Mouse (Mus musculus): ENCODE measurements around the gene Slc6a6. TPM values are rescaled to one million over a fixed set of nuclear protein-coding genes. Genes with fewer than 3 reads are reported as not detected.
A peak's percentile ranks its signal among the peaks of the same experiment; 100 is the strongest.

Slc6a6 gene
- polyA plus RNA-seq (2015; fragmentation: Nextera tagmentation; extraction: Ambion mirVana), result 59.1 and 74.8 TPM in 2 replicates

DNA sequence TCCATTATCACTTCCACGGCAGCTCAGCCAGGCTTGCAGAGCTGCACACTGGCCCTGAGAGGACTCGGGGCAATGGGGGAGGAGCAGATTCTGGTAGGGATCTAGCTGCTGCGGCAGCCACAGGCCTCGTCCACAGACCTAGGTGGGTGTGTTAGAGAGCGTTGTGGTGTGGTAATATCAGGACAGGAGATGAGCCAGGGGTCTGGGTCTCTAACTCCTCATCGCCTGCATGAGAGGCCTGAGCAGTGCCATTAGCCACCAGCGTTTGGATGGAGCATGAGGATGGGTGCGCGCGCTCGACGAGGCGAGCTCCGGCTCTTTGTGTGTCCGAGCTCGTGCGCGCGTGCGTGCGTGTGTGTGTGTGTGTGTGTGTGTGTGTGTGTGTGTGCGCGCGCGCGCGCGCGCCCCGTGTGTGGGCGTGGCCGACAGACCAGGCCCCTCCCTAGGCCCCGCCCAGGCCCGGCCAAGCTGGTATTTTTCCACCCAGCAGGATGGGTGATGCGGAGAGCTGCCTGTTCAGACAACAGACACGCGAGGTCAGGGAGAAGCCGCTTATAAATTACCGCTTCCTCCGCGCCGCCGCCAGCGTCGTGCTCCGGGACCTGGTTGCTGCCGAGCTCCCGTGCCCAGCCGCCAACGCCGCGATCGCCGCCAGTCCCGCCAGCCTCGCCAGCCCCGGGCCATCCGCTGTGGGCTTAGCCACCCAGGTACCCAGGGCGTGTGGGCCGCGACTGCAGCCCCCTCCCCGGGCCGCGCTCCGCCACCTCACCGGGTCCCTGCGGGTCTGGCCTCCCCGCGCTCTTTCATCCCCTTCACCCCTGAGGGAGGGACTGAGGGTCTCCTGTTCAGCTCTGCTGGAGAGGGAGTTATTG lies at the start of gene Slc6a6:
Slc6a6 (plus strand) TSS at position 452 of the 872 bp plus-strand sequence.
- peak; percentile 83 for ATAC-seq (replicated peaks; ENCODE audit: extremely low read depth, insufficient read depth, low FRiP score)
- WGBS, result under 1% methylated on average over 68 of the region's 69 CpGs

DNA sequence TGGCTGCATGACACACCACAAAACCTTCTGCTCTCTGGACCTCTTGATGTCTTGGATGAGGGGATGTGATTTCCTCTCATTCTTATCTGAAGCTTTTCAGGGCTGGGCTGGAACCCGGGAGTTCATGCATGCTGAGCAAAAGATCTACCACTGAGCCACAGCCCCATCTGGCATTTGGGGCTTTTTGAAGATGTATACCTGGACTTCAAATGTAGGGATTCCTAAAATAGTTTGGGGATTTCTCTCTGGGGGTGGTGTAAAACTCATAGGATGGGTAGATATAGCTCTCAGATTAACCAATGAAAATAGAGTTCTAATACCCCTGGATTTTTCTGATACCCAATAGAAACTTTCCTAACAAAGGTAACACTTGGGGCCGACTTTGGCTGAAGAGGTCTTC lies 49.4 kb upstream of the Slc6a6 start:
- Histone ChIP-seq H3K27me3 (ENCODE audit: control insufficient read depth, insufficient read depth, low read length) (no peaks in the 10 kb centered on the region), H3K27ac (ENCODE audit: low read length) (no peak overlapping the region), H3K9me3 (replicated peaks; ENCODE audit: control insufficient read depth, low read length) (peaks cover 4% of the 10 kb centered on the region), H3K4me1 (ENCODE audit: control insufficient read depth, insufficient read depth, low read length) (no peaks in the 10 kb centered on the region), H3K4me2 (ENCODE audit: low read depth, low read length) (no peak overlapping the region), H3K4me3 (ENCODE audit: low read length) (no peak overlapping the region), H3K36me3 (ENCODE audit: control insufficient read depth, insufficient read depth) (no peaks in the 10 kb centered on the region), H3K9ac (ENCODE audit: low read length) (no peak overlapping the region)
- no peak for ATAC-seq (replicated peaks; ENCODE audit: extremely low read depth, insufficient read depth, low FRiP score)
- 46% methylated on average over 2 of the region's 2 CpGs for WGBS

More for the DNA sequence above, at the start of gene Slc6a6:
- Histone ChIP-seq H3K27me3 (ENCODE audit: control insufficient read depth, insufficient read depth, low read length) (no peaks in the 10 kb centered on the region), H3K4me2 (ENCODE audit: low read depth, low read length) (peak within 1 kb of the TSS; percentile 87), H3K4me3 (ENCODE audit: low read length) (peak within 1 kb of the TSS; percentile 71), H3K36me3 (ENCODE audit: control insufficient read depth, insufficient read depth) (no peaks in the 10 kb centered on the region), H3K4me1 (ENCODE audit: control insufficient read depth, insufficient read depth, low read length) (peaks cover 42% of the 10 kb centered on the region), H3K27ac (ENCODE audit: low read length) (peak within 1 kb of the TSS; percentile 86), H3K9ac (ENCODE audit: low read length) (peak within 1 kb of the TSS; percentile 86), H3K9me3 (replicated peaks; ENCODE audit: control insufficient read depth, low read length) (no peaks in the 10 kb centered on the region)

DNA sequence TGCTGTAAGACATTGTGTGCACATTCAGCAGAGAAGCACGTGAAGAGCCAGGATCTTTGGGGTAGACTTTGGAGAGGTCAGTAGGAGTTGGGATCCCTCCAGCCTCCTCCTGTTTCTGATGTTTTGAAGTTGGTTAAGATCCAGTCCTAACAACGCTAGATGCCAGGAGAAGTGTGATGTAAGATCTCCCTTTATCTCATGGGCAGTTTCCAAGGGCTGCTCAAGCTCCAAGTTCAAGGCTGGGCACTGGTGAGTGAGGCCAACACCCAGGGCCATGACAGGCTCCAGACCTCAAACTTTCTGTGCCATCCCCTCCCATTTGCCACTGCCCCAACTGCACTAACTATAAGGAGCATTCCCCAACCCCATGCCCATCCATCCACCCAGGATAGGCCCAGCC lies 49.0 kb upstream of the Slc6a6 start:
- 57% methylated on average over 2 of the region's 2 CpGs for WGBS
- Histone ChIP-seq H3K4me1 (ENCODE audit: control insufficient read depth, insufficient read depth, low read length) (no peaks in the 10 kb centered on the region), H3K9me3 (replicated peaks; ENCODE audit: control insufficient read depth, low read length) (peaks cover 4% of the 10 kb centered on the region), H3K27me3 (ENCODE audit: control insufficient read depth, insufficient read depth, low read length) (no peaks in the 10 kb centered on the region), H3K4me2 (ENCODE audit: low read depth, low read length) (no peak overlapping the region), H3K27ac (ENCODE audit: low read length) (no peak overlapping the region), H3K4me3 (ENCODE audit: low read length) (no peak overlapping the region), H3K36me3 (ENCODE audit: control insufficient read depth, insufficient read depth) (no peaks in the 10 kb centered on the region), H3K9ac (ENCODE audit: low read length) (no peak overlapping the region)
- no peak for ATAC-seq (replicated peaks; ENCODE audit: extremely low read depth, insufficient read depth, low FRiP score)

DNA sequence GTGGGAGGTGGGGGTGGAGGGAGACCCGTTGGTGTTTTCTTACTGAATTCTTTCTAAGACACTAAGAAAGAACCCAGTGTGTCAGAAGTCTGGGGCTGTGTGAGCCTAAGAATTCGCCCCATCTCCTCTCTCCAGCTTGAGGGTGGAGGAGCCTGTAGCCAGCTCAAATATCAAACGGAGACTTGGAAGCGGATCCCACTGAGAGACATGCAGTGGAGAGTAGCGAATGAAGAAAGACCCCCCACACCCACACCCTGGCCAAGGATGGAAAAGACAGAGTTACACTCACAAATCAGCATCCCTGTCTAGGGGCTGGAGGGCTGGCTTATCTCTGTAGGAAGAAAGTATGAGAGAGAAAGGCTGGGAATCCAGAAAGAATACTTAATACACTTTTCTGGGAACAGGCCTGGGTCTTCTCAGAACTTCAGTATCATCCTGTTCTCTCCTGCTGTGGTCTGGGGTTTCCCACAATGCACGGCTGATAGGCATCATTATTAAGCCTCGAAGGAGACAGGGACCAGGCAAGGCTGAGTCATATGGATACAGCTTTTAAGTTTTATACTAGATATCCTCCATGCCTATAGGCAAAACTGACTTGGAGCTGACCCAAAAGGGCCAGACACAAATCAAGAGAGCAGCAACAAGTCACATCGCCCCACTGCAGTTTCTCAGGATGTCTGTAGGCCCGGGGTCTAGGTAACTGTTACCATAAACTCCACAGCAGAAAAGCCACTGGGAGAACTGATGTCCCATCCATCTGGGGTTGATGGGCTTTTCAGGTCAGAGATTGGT lies 45.5 kb upstream of the Slc6a6 start:
- Histone ChIP-seq H3K27ac (ENCODE audit: low read length) (no peak overlapping the region), H3K4me1 (ENCODE audit: control insufficient read depth, insufficient read depth, low read length) (no peaks in the 10 kb centered on the region), H3K27me3 (ENCODE audit: control insufficient read depth, insufficient read depth, low read length) (no peaks in the 10 kb centered on the region), H3K4me2 (ENCODE audit: low read depth, low read length) (no peak overlapping the region), H3K9ac (ENCODE audit: low read length) (no peak overlapping the region), H3K9me3 (replicated peaks; ENCODE audit: control insufficient read depth, low read length) (no peaks in the 10 kb centered on the region), H3K4me3 (ENCODE audit: low read length) (no peak overlapping the region), H3K36me3 (ENCODE audit: control insufficient read depth, insufficient read depth) (no peaks in the 10 kb centered on the region)
- WGBS, result 41% methylated on average over 9 of the region's 9 CpGs
- ATAC-seq (replicated peaks; ENCODE audit: extremely low read depth, insufficient read depth, low FRiP score), result no peak

DNA sequence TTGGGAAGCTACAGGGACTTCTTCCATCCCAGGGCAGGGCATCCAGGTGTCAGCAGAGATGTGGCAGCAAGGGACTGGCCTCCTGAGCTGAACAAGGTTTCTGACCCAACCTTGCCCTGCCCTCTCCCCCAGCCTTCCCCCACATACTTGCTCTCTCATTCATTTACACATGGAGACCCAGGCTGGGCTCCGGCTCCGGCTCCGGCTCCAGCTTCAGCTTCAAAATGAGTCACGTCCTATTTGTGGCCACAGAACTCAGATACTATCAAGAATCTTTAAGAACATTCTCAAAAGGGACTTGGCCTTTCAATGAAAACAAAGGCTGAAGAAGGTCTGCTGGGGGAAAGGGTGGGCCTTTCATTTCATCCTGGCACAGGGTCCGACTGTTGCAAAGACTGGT lies 40.8 kb upstream of the Slc6a6 start:
- no peak overlapping the region for H3K4me2 ChIP-seq (ENCODE audit: low read depth, low read length)
- no peak for ATAC-seq (replicated peaks; ENCODE audit: extremely low read depth, insufficient read depth, low FRiP score)
- no peak overlapping the region for H3K27ac ChIP-seq (ENCODE audit: low read length)
- H3K9me3 ChIP-seq (replicated peaks; ENCODE audit: control insufficient read depth, low read length), result 0 out of 2 replicates have a peak, but pooled peaks cover 2% of the 10 kb centered on the region
- H3K9ac ChIP-seq (ENCODE audit: low read length), result no peak overlapping the region
- peaks cover 3% of the 10 kb centered on the region; the same call in 1 of the 2 replicates for H3K4me1 ChIP-seq (ENCODE audit: control insufficient read depth, insufficient read depth, low read length)
- H3K36me3 ChIP-seq (ENCODE audit: control insufficient read depth, insufficient read depth), result no peaks in the 10 kb centered on the region
- H3K27me3 ChIP-seq (ENCODE audit: control insufficient read depth, insufficient read depth, low read length), result peaks cover 2% of the 10 kb centered on the region; the same call in 1 of the 2 replicates
- no peak overlapping the region for H3K4me3 ChIP-seq (ENCODE audit: low read length)
- 45% methylated on average over 5 of the region's 5 CpGs for WGBS

DNA sequence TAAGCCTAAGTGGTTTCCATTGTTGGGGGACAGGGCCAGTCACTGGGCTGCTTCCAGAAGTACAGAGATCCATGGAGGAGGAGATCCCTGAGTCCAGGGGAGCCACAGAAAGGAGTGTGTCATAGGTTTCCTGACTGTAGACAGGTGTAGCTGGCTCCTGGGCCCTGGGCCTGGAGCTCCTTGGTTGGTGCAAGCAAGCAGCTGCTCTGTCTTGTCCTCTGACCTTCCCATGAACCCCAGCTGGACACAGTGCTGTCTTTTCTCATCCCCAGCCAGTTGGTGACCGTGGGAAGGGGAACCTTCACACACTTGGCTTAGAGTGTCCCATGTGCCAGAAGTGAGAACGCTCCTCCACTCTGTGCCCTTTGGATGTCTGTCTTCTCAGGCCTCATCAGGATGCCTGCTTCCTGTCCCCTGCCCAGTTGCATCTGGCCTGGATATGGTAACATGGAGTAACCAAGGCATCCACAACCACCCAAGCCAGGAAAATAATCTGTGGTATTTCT lies 40.4 kb upstream of the Slc6a6 start:
- no peak for ATAC-seq (replicated peaks; ENCODE audit: extremely low read depth, insufficient read depth, low FRiP score)
- H3K27ac ChIP-seq (ENCODE audit: low read length), result no peak overlapping the region
- no peak overlapping the region for H3K4me2 ChIP-seq (ENCODE audit: low read depth, low read length)
- no peak overlapping the region for H3K4me3 ChIP-seq (ENCODE audit: low read length)
- H3K9me3 ChIP-seq (replicated peaks; ENCODE audit: control insufficient read depth, low read length), result 0 out of 2 replicates have a peak, but pooled peaks cover 2% of the 10 kb centered on the region
- H3K9ac ChIP-seq (ENCODE audit: low read length), result no peak overlapping the region
- no peaks in the 10 kb centered on the region for H3K36me3 ChIP-seq (ENCODE audit: control insufficient read depth, insufficient read depth)
- H3K27me3 ChIP-seq (ENCODE audit: control insufficient read depth, insufficient read depth, low read length), result peaks cover 2% of the 10 kb centered on the region; the same call in 1 of the 2 replicates
- peaks cover 3% of the 10 kb centered on the region; the same call in 1 of the 2 replicates for H3K4me1 ChIP-seq (ENCODE audit: control insufficient read depth, insufficient read depth, low read length)
- WGBS, result 86% methylated on average over 2 of the region's 2 CpGs

DNA sequence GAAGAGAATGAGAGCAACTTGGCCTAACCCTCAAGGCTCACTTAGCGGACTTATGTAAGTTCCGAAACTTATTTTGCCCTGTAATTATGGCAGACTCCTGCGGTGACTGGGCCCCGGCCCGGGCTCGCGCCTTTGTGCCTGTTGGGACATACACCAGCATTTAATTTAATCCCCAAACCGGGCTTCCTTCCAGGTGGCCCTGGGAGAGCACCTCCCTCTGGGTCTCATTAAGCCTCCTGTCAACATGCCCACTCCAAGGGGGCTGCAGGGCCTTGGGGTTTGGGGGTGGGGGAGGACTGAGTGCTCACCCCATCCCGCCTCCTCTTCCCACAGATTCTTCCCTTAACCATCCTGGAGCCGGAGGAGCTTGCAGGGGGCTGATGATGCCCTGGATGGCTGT lies 37.8 kb upstream of the Slc6a6 start:
- peaks cover 13% of the 10 kb centered on the region for H3K27me3 ChIP-seq (ENCODE audit: control insufficient read depth, insufficient read depth, low read length)
- no peaks in the 10 kb centered on the region for H3K36me3 ChIP-seq (ENCODE audit: control insufficient read depth, insufficient read depth)
- no peak overlapping the region for H3K4me2 ChIP-seq (ENCODE audit: low read depth, low read length)
- no peak overlapping the region for H3K4me3 ChIP-seq (ENCODE audit: low read length)
- ATAC-seq (replicated peaks; ENCODE audit: extremely low read depth, insufficient read depth, low FRiP score), result no peak
- peaks cover 3% of the 10 kb centered on the region; the same call in 1 of the 2 replicates for H3K4me1 ChIP-seq (ENCODE audit: control insufficient read depth, insufficient read depth, low read length)
- H3K27ac ChIP-seq (ENCODE audit: low read length), result no peak overlapping the region
- H3K9me3 ChIP-seq (replicated peaks; ENCODE audit: control insufficient read depth, low read length), result 0 out of 2 replicates have a peak, but pooled peaks cover 2% of the 10 kb centered on the region
- WGBS, result 74% methylated on average over 10 of the region's 10 CpGs
- H3K9ac ChIP-seq (ENCODE audit: low read length), result no peak overlapping the region

DNA sequence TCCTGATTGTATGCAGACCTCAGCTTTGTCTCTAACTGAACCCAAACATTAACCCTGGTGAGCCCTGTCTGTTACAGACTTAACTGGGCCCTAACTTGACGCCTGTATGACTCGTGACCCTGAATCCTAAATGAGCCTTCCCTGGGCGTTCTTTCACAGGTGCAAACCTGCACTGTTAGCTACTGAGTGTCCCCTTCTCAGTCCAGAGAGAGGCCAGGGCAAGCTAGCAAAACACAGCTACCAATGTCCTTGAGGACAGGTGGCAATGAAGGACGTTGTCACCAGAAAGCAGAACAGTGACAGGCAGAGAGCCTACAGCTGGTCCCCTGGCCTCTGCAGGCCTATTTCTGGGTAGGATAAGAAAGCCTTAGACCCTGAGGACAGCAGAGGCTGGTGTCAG lies 37.0 kb upstream of the Slc6a6 start:
- Histone ChIP-seq H3K4me3 (ENCODE audit: low read length) (no peak overlapping the region), H3K4me1 (ENCODE audit: control insufficient read depth, insufficient read depth, low read length) (peaks cover 3% of the 10 kb centered on the region; the same call in 1 of the 2 replicates), H3K4me2 (ENCODE audit: low read depth, low read length) (no peak overlapping the region), H3K27ac (ENCODE audit: low read length) (no peak overlapping the region), H3K36me3 (ENCODE audit: control insufficient read depth, insufficient read depth) (no peaks in the 10 kb centered on the region), H3K9ac (ENCODE audit: low read length) (no peak overlapping the region), H3K9me3 (replicated peaks; ENCODE audit: control insufficient read depth, low read length) (0 out of 2 replicates have a peak, but pooled peaks cover 2% of the 10 kb centered on the region), H3K27me3 (ENCODE audit: control insufficient read depth, insufficient read depth, low read length) (peaks cover 13% of the 10 kb centered on the region)
- ATAC-seq (replicated peaks; ENCODE audit: extremely low read depth, insufficient read depth, low FRiP score), result 0 out of 2 replicates have a peak, but pooled peaks have one; percentile 37
- whole genome bisulfite sequencing, result 68% methylated on average over 4 of the region's 4 CpGs

All from heart, embryonic 16.5 days (tissue).